Mouse (Mus musculus): ENCODE measurements around the gene Aldob. TPM values are rescaled to one million over a fixed set of nuclear protein-coding genes. Genes with fewer than 3 reads are reported as not detected.

The Aldob gene
- polyA plus RNA-seq, 1 experiment, result not detected

- TF ChIP-seq POLR2A (IDR thresholded peaks at IDR 0.05; ENCODE audit: insufficient read depth, low read length) (no peak), CTCF (IDR thresholded peaks at IDR 0.05; ENCODE audit: low read depth, low read length) (no peak), EP300 (IDR thresholded peaks at IDR 0.05; ENCODE audit: insufficient read depth, low read depth, low read length) (no peak)
Measured at GRCm38 (mm10) chr4:49509183-49509582, 40.2 kb downstream of the Aldob start.

GRCm38 (mm10) chr4:49506386-49506785 lies 43.0 kb downstream of the Aldob start, which contains the start of gene Baat:
TSS of gene Baat (minus strand) at chr4:49506557.
- no peak within 1 kb of the TSS for H3K27ac ChIP-seq (ENCODE audit: insufficient read depth, low read length)

More at GRCm38 (mm10) chr4:49509183-49509582, 40.2 kb downstream of the Aldob start:
- Histone ChIP-seq H3K9me3 (replicated peaks; ENCODE audit: control insufficient read depth, insufficient read depth, low read length, poor library complexity, severe bottlenecking) (no peaks in the 10 kb centered on the region), H3K27ac (ENCODE audit: insufficient read depth, low read length) (no peak overlapping the region), H3K27me3 (ENCODE audit: control insufficient read depth, insufficient read depth, low read length, poor library complexity, severe bottlenecking) (no peaks in the 10 kb centered on the region), H3K4me1 (ENCODE audit: control insufficient read depth, insufficient read depth, low read length) (no peaks in the 10 kb centered on the region), H3K9ac (ENCODE audit: low read depth, poor library complexity, severe bottlenecking) (no peak overlapping the region), H3K36me3 (ENCODE audit: control insufficient read depth, insufficient read depth, low read length, poor library complexity, severe bottlenecking) (peaks cover 20% of the 10 kb centered on the region), H3K4me3 (ENCODE audit: low read depth, low read length) (no peak overlapping the region)

GRCm38 (mm10) chr4:49503563-49503962 lies 45.8 kb downstream of the Aldob start:
- no peak for TF ChIP-seq CTCF (IDR thresholded peaks at IDR 0.05; ENCODE audit: low read depth, low read length)
- no peak for TF ChIP-seq EP300 (IDR thresholded peaks at IDR 0.05; ENCODE audit: insufficient read depth, low read depth, low read length)
- no peak for TF ChIP-seq POLR2A (IDR thresholded peaks at IDR 0.05; ENCODE audit: insufficient read depth, low read length)
- H3K27ac ChIP-seq (ENCODE audit: insufficient read depth, low read length), result no peak overlapping the region
- no peaks in the 10 kb centered on the region for H3K4me1 ChIP-seq (ENCODE audit: control insufficient read depth, insufficient read depth, low read length)
- H3K27me3 ChIP-seq (ENCODE audit: control insufficient read depth, insufficient read depth, low read length, poor library complexity, severe bottlenecking), result no peaks in the 10 kb centered on the region
- H3K9ac ChIP-seq (ENCODE audit: low read depth, poor library complexity, severe bottlenecking), result no peak overlapping the region
- H3K36me3 ChIP-seq (ENCODE audit: control insufficient read depth, insufficient read depth, low read length, poor library complexity, severe bottlenecking), result no peaks in the 10 kb centered on the region
- no peak overlapping the region for H3K4me3 ChIP-seq (ENCODE audit: low read depth, low read length)
- no peaks in the 10 kb centered on the region for H3K9me3 ChIP-seq (replicated peaks; ENCODE audit: control insufficient read depth, insufficient read depth, low read length, poor library complexity, severe bottlenecking)

More at GRCm38 (mm10) chr4:49506386-49506785, 43.0 kb downstream of the Aldob start, which contains the start of gene Baat:
- no peaks in the 10 kb centered on the region for H3K4me1 ChIP-seq (ENCODE audit: control insufficient read depth, insufficient read depth, low read length)
- H3K27me3 ChIP-seq (ENCODE audit: control insufficient read depth, insufficient read depth, low read length, poor library complexity, severe bottlenecking), result no peaks in the 10 kb centered on the region
- TF ChIP-seq EP300 (IDR thresholded peaks at IDR 0.05; ENCODE audit: insufficient read depth, low read depth, low read length), result no peak
- TF ChIP-seq POLR2A (IDR thresholded peaks at IDR 0.05; ENCODE audit: insufficient read depth, low read length), result no peak
- no peak for TF ChIP-seq CTCF (IDR thresholded peaks at IDR 0.05; ENCODE audit: low read depth, low read length)
- H3K9ac ChIP-seq (ENCODE audit: low read depth, poor library complexity, severe bottlenecking), result no peak within 1 kb of the TSS
- no peaks in the 10 kb centered on the region for H3K9me3 ChIP-seq (replicated peaks; ENCODE audit: control insufficient read depth, insufficient read depth, low read length, poor library complexity, severe bottlenecking)
- no peaks in the 10 kb centered on the region for H3K36me3 ChIP-seq (ENCODE audit: control insufficient read depth, insufficient read depth, low read length, poor library complexity, severe bottlenecking)
- no peak within 1 kb of the TSS for H3K4me3 ChIP-seq (ENCODE audit: low read depth, low read length)

Other genes starting within 250 kb of the Aldob start
- not detected in 2 replicates for gene Acnat2, start 141.4 kb downstream of the Aldob start, polyA plus RNA-seq (2011; ENCODE audit: insufficient read depth, insufficient read length, low read depth, missing spikeins)
- gene Acnat1, start 75.6 kb downstream of the Aldob start, polyA plus RNA-seq (2011; ENCODE audit: insufficient read depth, insufficient read length, low read depth, missing spikeins), result 0.82 and 1.8 TPM in 2 replicates
- 0.42 and 1.1 TPM in 2 replicates for gene Baat, start 43.0 kb downstream of the Aldob start, polyA plus RNA-seq (2011; ENCODE audit: insufficient read depth, insufficient read length, low read depth, missing spikeins)
- gene Mrpl50, start 28.5 kb downstream of the Aldob start, polyA plus RNA-seq (2011; ENCODE audit: insufficient read depth, insufficient read length, low read depth, missing spikeins), result 44.4 and 46.0 TPM in 2 replicates
- 4.9 and 5.0 TPM in 2 replicates for gene Zfp189, start 28.4 kb downstream of the Aldob start, polyA plus RNA-seq (2011; ENCODE audit: insufficient read depth, insufficient read length, low read depth, missing spikeins)
- 3.2 and 5.9 TPM in 2 replicates for gene Tmem246, start 48.3 kb upstream of the Aldob start, polyA plus RNA-seq (2011; ENCODE audit: insufficient read depth, insufficient read length, low read depth, missing spikeins)
- 48.6 and 53.4 TPM in 2 replicates for gene Rnf20, start 82.5 kb upstream of the Aldob start, polyA plus RNA-seq (2011; ENCODE audit: insufficient read depth, insufficient read length, low read depth, missing spikeins)
- not detected in 2 replicates for gene Ppp3r2, start 132.5 kb upstream of the Aldob start, polyA plus RNA-seq (2011; ENCODE audit: insufficient read depth, insufficient read length, low read depth, missing spikeins)